Mouse (Mus musculus): Measurements from ENCODE around the gene Zbed6.
"Not testable (repeated sequence)": the region's sequence is repeated elsewhere in the genome, so short reads cannot be mapped to it uniquely, and the experiment has no call there.

Gene Zbed6

GRCm38 (mm10) chr1:133660466-133661202 lies at the start of gene Zbed6:
TSS of gene Zbed6 (minus strand) at chr1:133660885.
- DNase-seq (ENCODE audit: low spot score in 2 of 2), result peak in 1 of 2 experiments; percentile 57

GRCm38 (mm10) chr1:133709292-133709691 lies 48.6 kb upstream of the Zbed6 start:
- no peak for DNase-seq (ENCODE audit: low spot score in 2 of 2)

- DNase-seq (ENCODE audit: low spot score in 2 of 2), result not testable (repeated sequence)
Observed at GRCm38 (mm10) chr1:133701824-133702223, 41.1 kb upstream of the Zbed6 start.

- no peak for DNase-seq (ENCODE audit: low spot score in 2 of 2)
Observed at GRCm38 (mm10) chr1:133697935-133698620, 37.4 kb upstream of the Zbed6 start.

GRCm38 (mm10) chr1:133695901-133696300 lies 35.2 kb upstream of the Zbed6 start:
- no peak for DNase-seq (ENCODE audit: low spot score in 2 of 2)

GRCm38 (mm10) chr1:133694876-133695275 lies 34.2 kb upstream of the Zbed6 start:
- DNase-seq (ENCODE audit: low spot score in 2 of 2), result peak; percentile 87 to 89

- peak; percentile 29 to 37 for DNase-seq (ENCODE audit: low spot score in 2 of 2)
Observed at GRCm38 (mm10) chr1:133694301-133694700, 33.6 kb upstream of the Zbed6 start.

- no peak for DNase-seq (ENCODE audit: low spot score in 2 of 2)
Observed at GRCm38 (mm10) chr1:133693536-133694114, 32.9 kb upstream of the Zbed6 start.

- no peak for DNase-seq (ENCODE audit: low spot score in 2 of 2)
Observed at GRCm38 (mm10) chr1:133692195-133692594, 31.5 kb upstream of the Zbed6 start.

- no peak for DNase-seq (ENCODE audit: low spot score in 2 of 2)
Observed at GRCm38 (mm10) chr1:133691046-133691445, 30.4 kb upstream of the Zbed6 start.

- DNase-seq (ENCODE audit: low spot score in 2 of 2), result peak; percentile 88 to 89
Observed at GRCm38 (mm10) chr1:133689897-133690296, 29.2 kb upstream of the Zbed6 start, which contains the start of gene Lax1. TSS of gene Lax1 (minus strand) at chr1:133690108.

- DNase-seq (ENCODE audit: low spot score in 2 of 2), result no peak
Observed at GRCm38 (mm10) chr1:133688301-133688700, 27.6 kb upstream of the Zbed6 start.

GRCm38 (mm10) chr1:133685749-133686519 lies 25.2 kb upstream of the Zbed6 start:
- no peak for DNase-seq (ENCODE audit: low spot score in 2 of 2)

- DNase-seq (ENCODE audit: low spot score in 2 of 2), result no peak
Observed at GRCm38 (mm10) chr1:133671801-133672200, 11.1 kb upstream of the Zbed6 start.

- DNase-seq (ENCODE audit: low spot score in 2 of 2), result no peak
Observed at GRCm38 (mm10) chr1:133671266-133671665, 10.6 kb upstream of the Zbed6 start.

- no peak for DNase-seq (ENCODE audit: low spot score in 2 of 2)
Observed at GRCm38 (mm10) chr1:133670776-133671175, 10.1 kb upstream of the Zbed6 start.

GRCm38 (mm10) chr1:133670190-133670589 lies 9.5 kb upstream of the Zbed6 start:
- no peak for DNase-seq (ENCODE audit: low spot score in 2 of 2)

- no peak for DNase-seq (ENCODE audit: low spot score in 2 of 2)
Observed at GRCm38 (mm10) chr1:133668618-133669017, 7.9 kb upstream of the Zbed6 start.

- DNase-seq (ENCODE audit: low spot score in 2 of 2), result no peak
Observed at GRCm38 (mm10) chr1:133667721-133668120, 7.0 kb upstream of the Zbed6 start.

GRCm38 (mm10) chr1:133665713-133666112 lies 5.0 kb upstream of the Zbed6 start:
- DNase-seq (ENCODE audit: low spot score in 2 of 2), result not testable (repeated sequence)

GRCm38 (mm10) chr1:133664203-133664970 lies 3.7 kb upstream of the Zbed6 start:
- DNase-seq (ENCODE audit: low spot score in 2 of 2), result no peak
